Mouse (Mus musculus) MEL (cell line): ENCODE data around the gene Ccdc12. TPM values are rescaled to one million over a fixed set of nuclear protein-coding genes. Genes with fewer than 3 reads are reported as not detected.

Experiments
- DNase-seq: peaks from one replicate; pipeline ENCODE4 v3.0.0; 2011; ENCODE audit warnings: low read depth, low spot score
- H3K27ac ChIP-seq: 2 replicates; pipeline ENCODE4 v1.5.1; 2012; ENCODE audit warnings: low read depth, mild to moderate bottlenecking, control low read depth, low read length, moderate library complexity; ENCODE audit not compliant: control insufficient read depth
- H3K27me3 ChIP-seq, 2 experiments: fragments of 150-350 bp in 1 of 2; sonication (generic) in 1 of 2; 2 replicates each; pipeline ENCODE4 v1.6.1; 2012; ENCODE audit warnings: low read length in 2 of 2, mild to moderate bottlenecking in 2 of 2, improper control_type of control experiment in 1 of 2, moderate library complexity in 1 of 2; ENCODE audit not compliant: insufficient read depth in 2 of 2, control insufficient read depth in 1 of 2
- H3K36me3 ChIP-seq, 2 experiments: 2 replicates each; pipeline ENCODE4 v1.6.1; 2012 to 2014; ENCODE audit warnings: low read length in 2 of 2, improper control_type of control experiment in 1 of 2, inconsistent platforms in 1 of 2, mild to moderate bottlenecking in 1 of 2; ENCODE audit not compliant: insufficient read depth in 2 of 2, control insufficient read depth in 1 of 2
- H3K4me1 ChIP-seq, 2 experiments: fragments of 150-350 bp in 1 of 2; sonication (generic) in 1 of 2; 2 replicates each; pipeline ENCODE4 v1.6.1; 2012; ENCODE audit warnings: low read length in 2 of 2, improper control_type of control experiment in 1 of 2, mild to moderate bottlenecking in 1 of 2; ENCODE audit not compliant: insufficient read depth in 2 of 2, control insufficient read depth in 1 of 2
- H3K4me3 ChIP-seq, 2 experiments: fragments of 150-350 bp in 1 of 2; sonication (generic) in 1 of 2; 2 replicates each; pipeline ENCODE4 v1.5.1; 2012; ENCODE audit warnings: low read depth in 2 of 2, low read length in 2 of 2, mild to moderate bottlenecking in 2 of 2, moderate library complexity in 2 of 2, control low read depth in 1 of 2, improper control_type of control experiment in 1 of 2; ENCODE audit not compliant: control insufficient read depth in 1 of 2, insufficient read depth in 1 of 2
- H3K79me2 ChIP-seq: 2 replicates; pipeline ENCODE4 v1.6.1; 2012; ENCODE audit warnings: mild to moderate bottlenecking, low read length, moderate library complexity; ENCODE audit not compliant: control insufficient read depth, poor library complexity, insufficient read depth
- H3K9ac ChIP-seq: 2 replicates; pipeline ENCODE4 v1.6.1; 2012; ENCODE audit warnings: low read depth, mild to moderate bottlenecking, control low read depth, low read length, moderate library complexity; ENCODE audit not compliant: control insufficient read depth, poor library complexity, severe bottlenecking
- H3K9me3 ChIP-seq: fragments of 150-350 bp; sonication (generic); replicated peaks from 2 replicates; pipeline ENCODE4 v1.6.1; 2012; ENCODE audit warnings: mild to moderate bottlenecking, low read length, improper control_type of control experiment, moderate library complexity; ENCODE audit not compliant: insufficient read depth
- BHLHE40 ChIP-seq: IDR thresholded peaks from 2 replicates; pipeline ENCODE4 v1.6.1; 2012; ENCODE audit warnings: low read depth, mild to moderate bottlenecking, inconsistent platforms, low read length, improper control_type of control experiment, borderline replicate concordance
- CHD1 ChIP-seq: IDR thresholded peaks from 2 replicates; pipeline ENCODE4 v1.6.1; 2012; ENCODE audit warnings: low read depth, mild to moderate bottlenecking, inconsistent platforms, low read length, improper control_type of control experiment
- CHD2 ChIP-seq: IDR thresholded peaks from 2 replicates; pipeline ENCODE4 v1.6.1; 2011; ENCODE audit warnings: low read length, improper control_type of control experiment
- E2F4 ChIP-seq: IDR thresholded peaks from 2 replicates; pipeline ENCODE4 v1.6.1; 2011; ENCODE audit warnings: low read depth, low read length, improper control_type of control experiment, borderline replicate concordance
- ELF1 ChIP-seq: IDR thresholded peaks from 2 replicates; pipeline ENCODE4 v1.6.1; 2014; ENCODE audit warnings: low read depth, mild to moderate bottlenecking, inconsistent platforms, low read length, improper control_type of control experiment, moderate library complexity
- EP300 ChIP-seq, 2 experiments: IDR thresholded peaks; 2 replicates each; pipeline ENCODE4 v1.6.1; 2011; ENCODE audit warnings: improper control_type of control experiment in 2 of 2, low read length in 2 of 2, low read depth in 1 of 2, mild to moderate bottlenecking in 1 of 2
- ETS1 ChIP-seq: IDR thresholded peaks from 2 replicates; pipeline ENCODE4 v1.6.1; 2012; ENCODE audit warnings: low read depth, mild to moderate bottlenecking, inconsistent platforms, low read length, improper control_type of control experiment, moderate library complexity
- GABPA ChIP-seq: IDR thresholded peaks from 2 replicates; pipeline ENCODE4 v1.6.1; 2012; ENCODE audit warnings: low read depth, mild to moderate bottlenecking, inconsistent platforms, low read length, improper control_type of control experiment, moderate library complexity
- GATA1 ChIP-seq: IDR thresholded peaks from 2 replicates; pipeline ENCODE4 v1.6.1; 2011; ENCODE audit warnings: low read depth, low read length, improper control_type of control experiment
- JUND ChIP-seq: IDR thresholded peaks from 2 replicates; pipeline ENCODE4 v1.6.1; 2011; ENCODE audit warnings: low read depth, mild to moderate bottlenecking, improper control_type of control experiment, low read length
- KAT2A ChIP-seq: conservative IDR thresholded peaks from 2 replicates; pipeline ENCODE4 v1.6.1; 2012; ENCODE audit warnings: low read depth, low read length, improper control_type of control experiment, inconsistent platforms
- MAFK ChIP-seq: IDR thresholded peaks from 2 replicates; pipeline ENCODE4 v1.6.1; 2011; ENCODE audit warnings: low read depth, mild to moderate bottlenecking, low read length, improper control_type of control experiment, borderline replicate concordance
- MAZ ChIP-seq: IDR thresholded peaks from 2 replicates; pipeline ENCODE4 v1.6.1; 2012; ENCODE audit warnings: low read depth, mild to moderate bottlenecking, inconsistent platforms, low read length, improper control_type of control experiment
- MXI1 ChIP-seq: IDR thresholded peaks from 2 replicates; pipeline ENCODE4 v1.6.1; 2011; ENCODE audit warnings: mild to moderate bottlenecking, low read depth, low read length, improper control_type of control experiment
- MYC ChIP-seq: IDR thresholded peaks from 2 replicates; pipeline ENCODE4 v1.6.1; 2011; ENCODE audit warnings: low read depth, mild to moderate bottlenecking, low read length, improper control_type of control experiment, moderate library complexity
- NRF1 ChIP-seq: IDR thresholded peaks from 2 replicates; pipeline ENCODE4 v1.6.1; 2014; ENCODE audit warnings: low read depth, mild to moderate bottlenecking, inconsistent platforms, low read length, improper control_type of control experiment, moderate library complexity; ENCODE audit not compliant: poor library complexity, insufficient read depth, severe bottlenecking
- POLR2A ChIP-seq, 2 experiments: IDR thresholded peaks; 2 replicates each; pipeline ENCODE4 v1.6.1; 2011 to 2012; ENCODE audit warnings: low read length in 2 of 2, mild to moderate bottlenecking in 2 of 2, control low read depth in 1 of 2, improper control_type of control experiment in 1 of 2, low read depth in 1 of 2, moderate library complexity in 1 of 2; ENCODE audit not compliant: control insufficient read depth in 1 of 2, insufficient read depth in 1 of 2, poor library complexity in 1 of 2
- POLR2AphosphoS5 ChIP-seq: IDR thresholded peaks from 2 replicates; pipeline ENCODE4 v1.6.1; 2012; ENCODE audit warnings: low read depth, borderline replicate concordance, mild to moderate bottlenecking, inconsistent platforms, low read length, moderate library complexity, mixed read lengths
- SIN3A ChIP-seq: IDR thresholded peaks from 2 replicates; pipeline ENCODE4 v1.6.1; 2012; ENCODE audit warnings: low read length, improper control_type of control experiment, inconsistent platforms
- SMC3 ChIP-seq: IDR thresholded peaks from 2 replicates; pipeline ENCODE4 v1.6.1; 2011; ENCODE audit warnings: low read depth, low read length, improper control_type of control experiment
- TBP ChIP-seq: IDR thresholded peaks from 2 replicates; pipeline ENCODE4 v1.8.0; 2011; ENCODE audit warnings: low read depth, low read length, improper control_type of control experiment
- TCF12 ChIP-seq: IDR thresholded peaks from 2 replicates; pipeline ENCODE4 v1.6.1; 2014; ENCODE audit warnings: low read depth, mild to moderate bottlenecking, inconsistent platforms, low read length, improper control_type of control experiment, moderate library complexity
- UBTF ChIP-seq: IDR thresholded peaks from 2 replicates; pipeline ENCODE4 v1.6.1; 2012; ENCODE audit warnings: low read depth, mild to moderate bottlenecking, inconsistent platforms, low read length, improper control_type of control experiment, moderate library complexity, borderline replicate concordance; ENCODE audit not compliant: insufficient read depth
- USF1 ChIP-seq: IDR thresholded peaks from 2 replicates; pipeline ENCODE4 v1.6.1; 2014; ENCODE audit warnings: low read depth, mild to moderate bottlenecking, inconsistent platforms, low read length, improper control_type of control experiment, moderate library complexity
- USF2 ChIP-seq, 2 experiments: IDR thresholded peaks; 2 replicates each; pipeline ENCODE4 v1.6.1; 2011 to 2012; ENCODE audit warnings: improper control_type of control experiment in 2 of 2, low read length in 2 of 2, borderline replicate concordance in 1 of 2, inconsistent platforms in 1 of 2, low read depth in 1 of 2, mild to moderate bottlenecking in 1 of 2; ENCODE audit not compliant: insufficient read depth in 1 of 2
- ZC3H11A ChIP-seq: IDR thresholded peaks from 2 replicates; pipeline ENCODE4 v1.6.1; 2012; ENCODE audit warnings: low read depth, mild to moderate bottlenecking, inconsistent platforms, low read length, improper control_type of control experiment
- ZKSCAN1 ChIP-seq: IDR thresholded peaks from 2 replicates; pipeline ENCODE4 v1.6.1; 2012; ENCODE audit warnings: low read depth, mild to moderate bottlenecking, inconsistent platforms, low read length, improper control_type of control experiment, moderate library complexity
- ZMIZ1 ChIP-seq: IDR thresholded peaks from 2 replicates; pipeline ENCODE4 v1.6.1; 2012; ENCODE audit warnings: low read depth, mild to moderate bottlenecking, inconsistent platforms, low read length, improper control_type of control experiment, moderate library complexity
- polyA plus RNA-seq, 2 experiments: library from polyadenylated mRNA; stranded (reverse) in 1 of 2; unstranded in 1 of 2; fragments of >175 nt in 1 of 2; fragments of >200 nt in 1 of 2; gene quantifications; 2 replicates each; pipeline versions ENCODE4 v1.2.1 to v1.2.4; 2012; ENCODE audit warnings: low replicate concordance in 2 of 2, low read depth in 1 of 2; ENCODE audit not compliant: insufficient read length in 2 of 2, insufficient read depth in 1 of 2, missing spikeins in 1 of 2
- total RNA-seq: library from RNA; depleted of rRNA; stranded (reverse); fragments of 300-350 nt; gene quantifications from 2 replicates; pipeline ENCODE4 v1.2.3, GENCODE M21; 2012

Gene Ccdc12
- total and polyA plus RNA-seq, 3 experiments: 112 to 129 TPM; not detected in 1

DNA sequence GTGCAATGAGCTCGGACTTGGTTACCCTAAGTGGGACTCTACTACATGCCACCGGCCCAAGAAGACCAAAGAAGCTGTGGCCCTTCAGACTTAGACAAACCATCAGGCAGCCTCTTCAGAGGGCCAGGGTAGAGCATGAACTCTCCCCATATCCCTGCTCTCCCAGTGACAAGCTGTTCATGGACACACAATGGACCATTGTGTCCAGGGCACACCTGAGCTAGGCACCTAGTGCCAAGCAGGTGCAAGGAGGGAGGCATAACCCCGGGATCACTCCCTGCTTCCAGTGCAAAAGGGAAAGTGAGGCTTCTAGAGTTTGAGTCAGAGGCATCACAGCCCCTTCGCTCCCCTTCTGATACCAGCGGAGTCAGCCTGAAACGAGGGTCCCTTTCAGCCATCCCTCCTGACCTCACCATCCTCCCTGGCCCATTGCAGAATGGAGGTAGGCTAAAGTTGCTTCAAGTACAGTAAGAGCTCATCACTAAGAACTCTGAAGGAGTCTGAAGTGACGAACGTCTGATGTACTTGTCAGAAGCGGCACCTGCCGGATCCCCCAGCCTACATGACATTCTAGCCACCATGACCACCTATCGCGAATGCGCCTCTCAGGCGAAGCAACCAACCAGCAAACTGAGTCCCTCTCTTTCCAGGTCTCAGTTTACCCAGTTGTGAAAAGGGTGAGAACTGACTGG is 3.2 kb upstream of the Ccdc12 start:
- TF ChIP-seq UBTF (no peak), TBP (no peak), SMC3 (no peak), ZC3H11A (no peak), ZKSCAN1 (no peak), NRF1 (no peak), ELF1 (no peak), USF1 (no peak), JUND (no peak), ZMIZ1 (no peak), MAZ (no peak), TCF12 (no peak), USF2 (IDR thresholded peaks at IDR 0.05; ENCODE audit: borderline replicate concordance in 1 of 2, insufficient read depth in 1 of 2, low read depth in 1 of 2, low read length in 2 of 2) (no peak), SIN3A (no peak)
- no peak for DNase-seq
- Histone ChIP-seq H3K9ac (peak overlapping the region; percentile 80), H3K4me3 (peak overlapping the region; percentile 69 to 83), H3K36me3 (peaks cover 0 to 3% of the 10 kb centered on the region in 2 experiments; a peak in 2 of 4 replicates), H3K79me2 (peaks cover 11% of the 10 kb centered on the region), H3K27me3 (no peaks in the 10 kb centered on the region), H3K9me3 (no peaks in the 10 kb centered on the region), H3K27ac (no peak overlapping the region), H3K4me1 (peaks cover 2 to 26% of the 10 kb centered on the region in 2 experiments)

DNA sequence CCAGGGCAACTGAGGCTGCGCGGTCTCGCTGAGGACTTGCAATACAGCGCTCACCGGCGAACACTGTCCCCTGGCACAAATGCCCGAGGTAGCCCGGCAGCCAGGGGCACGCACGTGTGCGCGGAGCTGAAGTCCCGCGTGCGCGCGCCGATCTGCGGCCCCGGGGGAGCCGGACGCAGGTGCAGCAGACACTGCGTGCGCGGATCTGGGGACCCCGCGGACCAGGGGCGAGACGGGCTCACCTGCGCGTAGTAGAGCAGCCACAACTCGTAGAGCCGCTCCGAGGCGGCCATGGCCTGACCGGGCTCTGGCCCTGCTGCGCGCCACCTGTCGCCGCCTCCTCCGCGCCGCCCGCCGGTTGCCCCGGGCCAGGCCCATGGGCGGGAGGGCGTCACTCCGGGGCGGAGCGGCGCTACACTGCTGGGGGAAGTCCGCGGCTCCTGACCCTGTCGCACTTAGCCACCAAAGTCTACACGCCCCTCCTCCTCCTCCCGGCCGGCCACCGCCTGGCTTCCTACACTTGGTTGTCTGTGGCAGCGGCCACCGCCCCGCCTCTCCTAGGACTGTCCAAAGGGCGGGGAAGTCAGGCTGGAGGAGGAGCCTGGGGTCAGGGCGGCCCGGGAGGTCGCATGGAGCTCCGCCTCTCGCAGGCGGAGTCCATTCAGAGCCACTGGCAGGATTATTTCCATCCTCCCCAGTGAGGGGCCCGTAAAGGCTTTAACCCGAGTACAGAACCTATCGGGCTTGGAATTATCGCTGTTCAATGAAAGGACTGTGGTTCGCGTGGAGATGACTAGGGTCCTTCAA is 2.4 kb upstream of the Ccdc12 start, which contains the start of gene Nbeal2:
Gene Nbeal2 (minus strand): TSS at position 507 of the 807 bp plus-strand sequence.
- no peaks in the 10 kb centered on the region for H3K9me3 ChIP-seq
- H3K9ac ChIP-seq: peak within 1 kb of the TSS; percentile 80
- peaks cover 2 to 26% of the 10 kb centered on the region in 2 experiments for H3K4me1 ChIP-seq
- DNase-seq: peak; percentile 96
- H3K36me3 ChIP-seq: peaks cover 0 to 3% of the 10 kb centered on the region in 2 experiments; a peak in 2 of 4 replicates
- H3K27ac ChIP-seq: peak within 1 kb of the TSS; percentile 26
- peaks cover 13% of the 10 kb centered on the region for H3K79me2 ChIP-seq
- no peaks in the 10 kb centered on the region for H3K27me3 ChIP-seq
- peak within 1 kb of the TSS; percentile 69 to 83 for H3K4me3 ChIP-seq
- TF ChIP-seq GABPA: no peak
- TF ChIP-seq POLR2A (IDR thresholded peaks at IDR 0.05; ENCODE audit: control insufficient read depth in 1 of 2, insufficient read depth in 1 of 2, low read depth in 1 of 2, low read length in 2 of 2, poor library complexity in 1 of 2): peak; percentile 56 to 67; a peak in 3 of 4 replicates
- TF ChIP-seq CHD1: no peak
- no peak for TF ChIP-seq CHD2
- no peak for TF ChIP-seq ETS1
- TF ChIP-seq GATA1: no peak
- TF ChIP-seq JUND: no peak
- no peak for TF ChIP-seq POLR2AphosphoS5
- TF ChIP-seq MYC: 0 out of 2 replicates have a peak, but pooled peaks have one; percentile 12
- no peak for TF ChIP-seq USF2 (IDR thresholded peaks at IDR 0.05; ENCODE audit: borderline replicate concordance in 1 of 2, insufficient read depth in 1 of 2, low read depth in 1 of 2, low read length in 2 of 2)
- no peak for TF ChIP-seq MAFK
- no peak for TF ChIP-seq EP300 (IDR thresholded peaks at IDR 0.05; ENCODE audit: low read depth in 1 of 2, low read length in 2 of 2)
- 0 out of 2 replicates have a peak, but pooled peaks have one; percentile 64 for TF ChIP-seq ZMIZ1
- TF ChIP-seq BHLHE40: no peak
- no peak for TF ChIP-seq ZC3H11A
- peak; percentile 36; the same call in 1 of the 2 replicates for TF ChIP-seq NRF1
- no peak for TF ChIP-seq KAT2A
- no peak for TF ChIP-seq E2F4
- TF ChIP-seq TCF12: peak; percentile 5; the same call in 1 of the 2 replicates
- TF ChIP-seq MXI1: peak; percentile 87
